Mouse (Mus musculus): ENCODE results near the gene Lrig1. TPM values are rescaled to one million over a fixed set of nuclear protein-coding genes. Genes with fewer than 3 reads are reported as not detected.

Lrig1 gene
- total RNA-seq, 2 experiments from 2014 or later, result 75.3 to 82.6 TPM

GRCm38 (mm10) chr6:94652659-94653213, 47.2 kb downstream of the Lrig1 start:
- DNase-seq (ENCODE audit: low spot score in 2 of 2), result no peak

- no peak for DNase-seq (ENCODE audit: low spot score in 2 of 2)
Measured at GRCm38 (mm10) chr6:94651541-94651940, 48.4 kb downstream of the Lrig1 start.

GRCm38 (mm10) chr6:94649637-94650036, 50.3 kb downstream of the Lrig1 start:
- DNase-seq (ENCODE audit: low spot score in 2 of 2), result no peak

GRCm38 (mm10) chr6:94648496-94648895, 51.5 kb downstream of the Lrig1 start:
- no peak for DNase-seq (ENCODE audit: low spot score in 2 of 2)

GRCm38 (mm10) chr6:94647574-94648430, 52.2 kb downstream of the Lrig1 start:
- peak; percentile 50 to 72 for DNase-seq (ENCODE audit: low spot score in 2 of 2)

GRCm38 (mm10) chr6:94646902-94647301, 53.1 kb downstream of the Lrig1 start:
- DNase-seq (ENCODE audit: low spot score in 2 of 2), result no peak

GRCm38 (mm10) chr6:94646274-94646863, 53.6 kb downstream of the Lrig1 start:
- DNase-seq (ENCODE audit: low spot score in 2 of 2), result no peak

- no peak for DNase-seq (ENCODE audit: low spot score in 2 of 2)
Measured at GRCm38 (mm10) chr6:94645723-94646122, 54.2 kb downstream of the Lrig1 start.

- no peak for DNase-seq (ENCODE audit: low spot score in 2 of 2)
Measured at GRCm38 (mm10) chr6:94644641-94645040, 55.3 kb downstream of the Lrig1 start.

GRCm38 (mm10) chr6:94643989-94644388, 56.0 kb downstream of the Lrig1 start:
- no peak for DNase-seq (ENCODE audit: low spot score in 2 of 2)

GRCm38 (mm10) chr6:94642048-94642447, 57.9 kb downstream of the Lrig1 start:
- no peak for DNase-seq (ENCODE audit: low spot score in 2 of 2)

GRCm38 (mm10) chr6:94640297-94640696, 59.7 kb downstream of the Lrig1 start:
- no peak for DNase-seq (ENCODE audit: low spot score in 2 of 2)

GRCm38 (mm10) chr6:94637024-94637434, 62.9 kb downstream of the Lrig1 start:
- no peak for DNase-seq (ENCODE audit: low spot score in 2 of 2)

- no peak for DNase-seq (ENCODE audit: low spot score in 2 of 2)
Measured at GRCm38 (mm10) chr6:94635343-94635742, 64.6 kb downstream of the Lrig1 start.

GRCm38 (mm10) chr6:94634710-94635109, 65.2 kb downstream of the Lrig1 start:
- no peak for DNase-seq (ENCODE audit: low spot score in 2 of 2)

- no peak for DNase-seq (ENCODE audit: low spot score in 2 of 2)
Measured at GRCm38 (mm10) chr6:94634274-94634673, 65.7 kb downstream of the Lrig1 start.

- DNase-seq (ENCODE audit: low spot score in 2 of 2), result no peak
Measured at GRCm38 (mm10) chr6:94631779-94632082, 68.2 kb downstream of the Lrig1 start.

- DNase-seq (ENCODE audit: low spot score in 2 of 2), result no peak
Measured at GRCm38 (mm10) chr6:94631051-94631778, 68.7 kb downstream of the Lrig1 start.

- DNase-seq (ENCODE audit: low spot score in 2 of 2), result no peak
Measured at GRCm38 (mm10) chr6:94628787-94629186, 71.2 kb downstream of the Lrig1 start.

- no peak for DNase-seq (ENCODE audit: low spot score in 2 of 2)
Measured at GRCm38 (mm10) chr6:94627714-94628595, 72.0 kb downstream of the Lrig1 start.

- DNase-seq (ENCODE audit: low spot score in 2 of 2), result no peak
Measured at GRCm38 (mm10) chr6:94626807-94627206, 73.2 kb downstream of the Lrig1 start.
